Mouse (Mus musculus) E14TG2a.4 (cell line): Measurements from ENCODE around the gene Sec23a.

Source experiments
- CTCF ChIP-seq: conservative IDR thresholded peaks from 2 replicates; pipeline ENCODE4 v1.5.1; 2014; ENCODE audit warnings: low read length
- NANOG ChIP-seq: IDR thresholded peaks from 2 replicates; pipeline ENCODE4 v1.6.1; 2014; ENCODE audit warnings: borderline replicate concordance, low read length, mixed read lengths
- POU5F1 ChIP-seq: IDR thresholded peaks from 2 replicates; pipeline ENCODE4 v1.6.1; 2014; ENCODE audit warnings: low read length, borderline replicate concordance

DNA sequence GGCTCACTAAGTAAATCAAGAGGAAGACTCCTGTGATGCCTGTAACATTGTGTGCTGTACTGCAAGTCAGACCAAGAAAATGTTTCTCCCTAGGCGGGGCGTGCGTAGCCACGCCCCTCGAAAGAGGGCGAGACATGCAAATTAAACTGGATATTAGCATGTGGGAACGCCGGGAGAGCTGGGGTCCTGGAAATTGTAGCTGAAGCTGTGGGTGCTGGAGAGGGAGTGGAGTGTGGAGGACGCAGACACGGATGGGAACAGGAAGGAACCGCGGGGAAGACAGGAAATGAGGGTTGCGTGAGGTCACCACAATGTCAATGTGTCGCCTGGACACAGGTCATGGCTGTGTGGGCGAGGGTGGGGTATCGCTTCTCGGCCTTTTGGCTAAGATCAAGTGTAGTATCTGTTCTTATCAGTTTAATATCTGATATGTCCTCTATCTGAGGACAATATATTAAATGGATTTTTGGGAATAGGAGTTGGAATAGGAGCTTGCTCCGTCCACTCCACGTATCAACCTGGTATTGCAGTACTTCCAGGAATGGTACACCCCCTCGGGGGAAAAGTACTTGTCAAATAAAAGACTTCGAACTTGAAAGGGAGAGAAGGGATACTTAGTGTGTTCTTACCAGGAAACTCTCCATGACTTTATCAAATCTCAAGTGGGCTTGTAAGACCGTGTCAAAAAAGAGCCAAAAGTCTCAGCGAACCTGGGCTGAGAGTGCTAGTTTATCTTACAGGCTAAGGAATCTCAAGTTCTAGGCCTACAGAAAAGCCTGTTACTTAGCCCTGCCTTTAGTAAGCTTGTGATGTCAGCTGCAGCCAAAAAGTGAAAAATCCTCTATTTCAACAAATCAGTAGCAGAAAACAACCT is 28.4 kb upstream of the Sec23a start:
- TF ChIP-seq CTCF: no peak
- no peak for TF ChIP-seq POU5F1
- TF ChIP-seq NANOG: no peak
